Mouse (Mus musculus) T-helper 17 cell (primary cell): ENCODE measurements around the gene Zfp109.

Source experiments
- in situ Hi-C, 2 experiments: fragments of 300-600 bp; cut with MboI, MseI; formaldehyde crosslinking; loops; 1 replicate in 1 of 2; 2 replicates in 1 of 2; pipeline ENCODE4 v1.15.1; 2025; ENCODE audit warnings: high pct_unique_total_duplicates in 2 of 2

The Zfp109 gene

GRCm38 (mm10) chr7:24208282-24208886 lies 29.0 kb downstream of the Zfp109 start:
- in situ Hi-C loops: no loop called here

GRCm38 (mm10) chr7:24207488-24208261 lies 29.7 kb downstream of the Zfp109 start:
- in situ Hi-C loops: no loop called here

- in situ Hi-C loops: no loop called here
Observed at GRCm38 (mm10) chr7:24196961-24197360, 40.4 kb downstream of the Zfp109 start.

- in situ Hi-C loops: no loop called here
Observed at GRCm38 (mm10) chr7:24193157-24193556, 44.2 kb downstream of the Zfp109 start.

GRCm38 (mm10) chr7:24191361-24191760 lies 46.0 kb downstream of the Zfp109 start:
- in situ Hi-C loops: no loop called here

- in situ Hi-C loops: no loop called here
Observed at GRCm38 (mm10) chr7:24189571-24189944, 47.8 kb downstream of the Zfp109 start.

- in situ Hi-C loops: no loop called here
Observed at GRCm38 (mm10) chr7:24188901-24189570, 48.3 kb downstream of the Zfp109 start.

- in situ Hi-C loops: no loop called here
Observed at GRCm38 (mm10) chr7:24187611-24188010, 49.7 kb downstream of the Zfp109 start.
